ENCODE assay signal across 8 mouse cellular contexts in genomic region chrX:11839665-11840245, GRCm38 (mm10).
DNase-seq lines count a peak whose midpoint lies in the region; ATAC-seq and TF ChIP-seq lines count a peak whose summit lies in the region.

No protein-coding gene starts in this region.

- H3K36me3 ChIP-seq in intestine, embryonic 14.5 days (ENCODE audit: control insufficient read depth, insufficient read depth, low read length): no peaks in the 10 kb centered on the region
- no peaks in the 10 kb centered on the region for H3K36me3 ChIP-seq in intestine, postnatal 0 days (ENCODE audit: control insufficient read depth, insufficient read depth)
- H3K36me3 ChIP-seq in CH12.LX (replicated peaks in 1 of 2; ENCODE audit: control insufficient read depth in 1 of 2, insufficient read depth in 1 of 2, low read length in 1 of 2): no peaks in the 10 kb centered on the region
- H3K36me3 ChIP-seq in forebrain, embryonic 16.5 days (ENCODE audit: control insufficient read depth, insufficient read depth): no peaks in the 10 kb centered on the region
- no peaks in the 10 kb centered on the region for H3K36me3 ChIP-seq in hindbrain, embryonic 12.5 days

- in situ Hi-C loops in CH12.LX (cut with MboI; ENCODE audit: low pct_ligation_motif_present, low pct_unique_long_range_greater_than_20kb, low sequenced_read_pairs): loop anchor here (10.0 kb wide), 1 partner anchor 85 kb away; no protein-coding TSS in a partner anchor

- peaks cover 4% of the 10 kb centered on the region; the same call in 1 of the 2 replicates for H3K4me1 ChIP-seq in intestine, embryonic 14.5 days (replicated peaks; ENCODE audit: control insufficient read depth, insufficient read depth, low read length)
- no peaks in the 10 kb centered on the region for H3K4me1 ChIP-seq in intestine, postnatal 0 days (replicated peaks; ENCODE audit: control insufficient read depth, insufficient read depth, low read length)
- peaks cover 25 to 34% of the 10 kb centered on the region in 2 experiments for H3K4me1 ChIP-seq in CH12.LX (ENCODE audit: control insufficient read depth in 1 of 2, insufficient read depth in 2 of 2)
- H3K4me1 ChIP-seq in forebrain, embryonic 16.5 days (replicated peaks; ENCODE audit: control insufficient read depth, insufficient read depth, low read length): no peaks in the 10 kb centered on the region
- peaks cover 5% of the 10 kb centered on the region; the same call in 1 of the 2 replicates for H3K4me1 ChIP-seq in hindbrain, embryonic 12.5 days

- H3K27me3 ChIP-seq in intestine, embryonic 14.5 days (replicated peaks; ENCODE audit: control insufficient read depth, insufficient read depth, low read length): no peaks in the 10 kb centered on the region
- H3K27me3 ChIP-seq in intestine, postnatal 0 days (replicated peaks; ENCODE audit: control insufficient read depth, insufficient read depth, low read length): no peaks in the 10 kb centered on the region
- H3K27me3 ChIP-seq in CH12.LX (replicated peaks): no peaks in the 10 kb centered on the region
- H3K27me3 ChIP-seq in forebrain, embryonic 16.5 days (replicated peaks; ENCODE audit: control insufficient read depth, insufficient read depth, low read length): no peaks in the 10 kb centered on the region
- H3K27me3 ChIP-seq in hindbrain, embryonic 12.5 days: peaks cover 23% of the 10 kb centered on the region; the same call in 1 of the 2 replicates

- H3K79me2 ChIP-seq in CH12.LX (replicated peaks; ENCODE audit: control insufficient read depth, extremely low read depth, insufficient read depth, poor library complexity, severe bottlenecking): no peaks in the 10 kb centered on the region

- no peak for TF ChIP-seq POLR2A in CH12.LX (IDR thresholded peaks at IDR 0.05; ENCODE audit: low read depth, low read length)

- no peak overlapping the region for H3K9ac ChIP-seq in intestine, embryonic 14.5 days (ENCODE audit: low read length)
- H3K9ac ChIP-seq in intestine, postnatal 0 days (ENCODE audit: low read depth, low read length): no peak overlapping the region
- H3K9ac ChIP-seq in CH12.LX (ENCODE audit: insufficient read depth, low read depth): no peak overlapping the region
- H3K9ac ChIP-seq in forebrain, embryonic 16.5 days (replicated peaks; ENCODE audit: low read depth, low read length): no peak overlapping the region
- no peak overlapping the region for H3K9ac ChIP-seq in hindbrain, embryonic 12.5 days

- dilution Hi-C loops in CH12.LX (cut with MboI; ENCODE audit: extremely low pct_ligation_motif_present, extremely low pct_unique_long_range_greater_than_20kb, low sequenced_read_pairs): no loop called here

- 68% methylated on average over 12 of the region's 12 CpGs for WGBS in intestine, embryonic 14.5 days
- 69% methylated on average over 12 of the region's 12 CpGs for WGBS in intestine, postnatal 0 days
- 64% methylated on average over 12 of the region's 12 CpGs for WGBS in forebrain, embryonic 16.5 days
- WGBS in hindbrain, embryonic 12.5 days: 69% methylated on average over 12 of the region's 12 CpGs

- no peak overlapping the region for H3K4me3 ChIP-seq in intestine, embryonic 14.5 days (ENCODE audit: low read depth, low read length)
- no peak overlapping the region for H3K4me3 ChIP-seq in intestine, postnatal 0 days (ENCODE audit: low read depth, low read length)
- no peak overlapping the region for H3K4me3 ChIP-seq in CH12.LX (replicated peaks in 1 of 3; ENCODE audit: low read depth in 2 of 3, low read length in 2 of 3, poor library complexity in 1 of 3)
- no peak overlapping the region for H3K4me3 ChIP-seq in forebrain, embryonic 16.5 days (replicated peaks; ENCODE audit: low read length)
- no peak overlapping the region for H3K4me3 ChIP-seq in hindbrain, embryonic 12.5 days

- TF ChIP-seq EP300 in CH12.LX (IDR thresholded peaks at IDR 0.05; ENCODE audit: low read length): peak; percentile 72; the same call in 1 of the 2 replicates

- no peak for ATAC-seq in intestine, embryonic 14.5 days (replicated peaks; ENCODE audit: low FRiP score, low TSS enrichment, low read depth)
- no peak for ATAC-seq in intestine, postnatal 0 days
- ATAC-seq in forebrain, embryonic 16.5 days: no peak
- ATAC-seq in hindbrain, embryonic 12.5 days (ENCODE audit: low FRiP score): no peak

- H3K27ac ChIP-seq in intestine, embryonic 14.5 days (ENCODE audit: low read depth): peak overlapping the region; percentile 57; the same call in 1 of the 2 replicates
- no peak overlapping the region for H3K27ac ChIP-seq in intestine, postnatal 0 days (ENCODE audit: low read depth, low read length)
- H3K27ac ChIP-seq in CH12.LX (ENCODE audit: insufficient read depth, low read depth): peak overlapping the region; percentile 94
- H3K27ac ChIP-seq in forebrain, embryonic 16.5 days (ENCODE audit: low read length): no peak overlapping the region
- H3K27ac ChIP-seq in hindbrain, embryonic 12.5 days: no peak overlapping the region

- intact Hi-C loops in heart, postnatal 14 days (cut with DNase I): loop anchor here (5.0 kb wide), 1 partner anchor 53 kb away; no protein-coding TSS in a partner anchor

- DNase-seq in intestine, embryonic 14.5 days (ENCODE audit: low spot score): no peak
- DNase-seq in CH12.LX (ENCODE audit: extremely low read depth): peak; percentile 85
- peak; percentile 29 to 40 for DNase-seq in cerebellum, postnatal 10 days
- DNase-seq in heart, postnatal 14 days: peak; percentile 13 to 45
- peak; percentile 37 to 49 for DNase-seq in natural killer cell, adult 2 months (ENCODE audit: low spot score in 2 of 2)

- no peak for TF ChIP-seq CTCF in intestine, postnatal 0 days (IDR thresholded peaks at IDR 0.05; ENCODE audit: low read depth)
- no peak for TF ChIP-seq CTCF in CH12.LX (conservative IDR thresholded peaks at IDR 0.05 in 1 of 2, IDR thresholded peaks at IDR 0.05 in 1 of 2; ENCODE audit: low read depth in 2 of 2, low read length in 2 of 2)

- H3K4me2 ChIP-seq in intestine, embryonic 14.5 days (ENCODE audit: low read length): no peak overlapping the region
- H3K4me2 ChIP-seq in intestine, postnatal 0 days (replicated peaks; ENCODE audit: low read depth): no peak overlapping the region
- peak overlapping the region; percentile 84; the same call in 1 of the 2 replicates for H3K4me2 ChIP-seq in CH12.LX (ENCODE audit: insufficient read depth, low read depth, poor library complexity, severe bottlenecking)
- no peak overlapping the region for H3K4me2 ChIP-seq in forebrain, embryonic 16.5 days (ENCODE audit: low read length)
- H3K4me2 ChIP-seq in hindbrain, embryonic 12.5 days (replicated peaks): no peak overlapping the region

- no peaks in the 10 kb centered on the region for H3K9me3 ChIP-seq in intestine, embryonic 14.5 days (ENCODE audit: control insufficient read depth, low read length)
- no peaks in the 10 kb centered on the region for H3K9me3 ChIP-seq in intestine, postnatal 0 days (ENCODE audit: control insufficient read depth)
- no peaks in the 10 kb centered on the region for H3K9me3 ChIP-seq in CH12.LX (replicated peaks; ENCODE audit: low read length)
- H3K9me3 ChIP-seq in forebrain, embryonic 16.5 days (ENCODE audit: control insufficient read depth, low read length): no peaks in the 10 kb centered on the region
- no peaks in the 10 kb centered on the region for H3K9me3 ChIP-seq in hindbrain, embryonic 12.5 days (replicated peaks)

- no peak; the same call in none of the 2 replicates for TF ChIP-seq RAD21 in CH12.LX (IDR thresholded peaks at IDR 0.05; ENCODE audit: low read depth, low read length)

TF ChIP-seq in CH12.LX, 34 proteins besides CTCF, POLR2A, EP300 and RAD21 (continues in another document):
- TF ChIP-seq SIN3A (IDR thresholded peaks at IDR 0.05; ENCODE audit: low read length) (no peak), TCF12 (IDR thresholded peaks at IDR 0.05; ENCODE audit: low read depth, low read length) (peak; percentile 84), ETS1 (conservative IDR thresholded peaks at IDR 0.05; ENCODE audit: low read depth, low read length) (peak; percentile 86), UBTF (IDR thresholded peaks at IDR 0.05; ENCODE audit: low read depth, low read length) (no peak), HCFC1 (IDR thresholded peaks at IDR 0.05; ENCODE audit: low read depth, low read length) (no peak), ZC3H11A (IDR thresholded peaks at IDR 0.05; ENCODE audit: low read depth, low read length) (no peak), ZMIZ1 (IDR thresholded peaks at IDR 0.05; ENCODE audit: low read depth, low read length) (no peak), CHD1 (IDR thresholded peaks at IDR 0.05; ENCODE audit: low read depth, low read length) (no peak), MAFK (IDR thresholded peaks at IDR 0.05; ENCODE audit: insufficient replicate concordance, low read length) (no peak), MAZ (IDR thresholded peaks at IDR 0.05; ENCODE audit: low read depth, low read length) (no peak), MXI1 (IDR thresholded peaks at IDR 0.05; ENCODE audit: low read depth, low read length) (peak; percentile 19; the same call in 1 of the 2 replicates), BHLHE40 (IDR thresholded peaks at IDR 0.05; ENCODE audit: low read depth, low read length) (peak; percentile 67), USF1 (IDR thresholded peaks at IDR 0.05; ENCODE audit: low read depth, low read length) (no peak), MYC (IDR thresholded peaks at IDR 0.05; ENCODE audit: low read depth, low read length) (no peak), PAX5 (IDR thresholded peaks at IDR 0.05; ENCODE audit: low read length) (no peak), TBP (conservative IDR thresholded peaks at IDR 0.05; ENCODE audit: low read depth, low read length) (no peak), MEF2A (IDR thresholded peaks at IDR 0.05; ENCODE audit: borderline replicate concordance, low read depth, low read length) (peak; percentile 98), ELF1 (IDR thresholded peaks at IDR 0.05; ENCODE audit: low read depth, low read length) (no peak), JUND (conservative IDR thresholded peaks at IDR 0.05; ENCODE audit: low read depth, low read length) (peak; percentile 74), IRF4 (IDR thresholded peaks at IDR 0.05; ENCODE audit: low read depth, low read length) (peak; percentile 87), POLR2AphosphoS2 (IDR thresholded peaks at IDR 0.05; ENCODE audit: low read depth, low read length) (no peak), NRF1 (IDR thresholded peaks at IDR 0.05; ENCODE audit: low read depth, low read length) (no peak), KAT2A (IDR thresholded peaks at IDR 0.05; ENCODE audit: insufficient replicate concordance, low read length) (no peak), ZNF384 (IDR thresholded peaks at IDR 0.05; ENCODE audit: low read depth, low read length) (no peak; the same call in 1 of the 2 replicates), E2F4 (IDR thresholded peaks at IDR 0.05; ENCODE audit: insufficient replicate concordance, low read depth, low read length) (no peak), MAX (IDR thresholded peaks at IDR 0.05; ENCODE audit: low read length) (no peak), ZKSCAN1 (IDR thresholded peaks at IDR 0.05; ENCODE audit: borderline replicate concordance, low read depth, low read length) (no peak), JUN (IDR thresholded peaks at IDR 0.05; ENCODE audit: insufficient read depth, low read depth, low read length) (peak; percentile 62)

Comparison
In these comparisons a context has a peak if more than half of its experiments do, and no peak if none do; other contexts are left out.
1. H3K27ac ChIP-seq: peak in intestine, embryonic 14.5 days (single experiment) and CH12.LX (single experiment); none in intestine, postnatal 0 days (single experiment), forebrain, embryonic 16.5 days (single experiment) and hindbrain, embryonic 12.5 days (single experiment).